Mouse (Mus musculus): ENCODE results near the gene Nr1d1.

GRCm38 (mm10) chr11:98770096-98770975 is 4.8 kb downstream of the Nr1d1 start:
- TF ChIP-seq POLR2A (IDR thresholded peaks at IDR 0.05; ENCODE audit: extremely low read depth, insufficient read depth, low read length) (no peak), CTCF (IDR thresholded peaks at IDR 0.05; ENCODE audit: extremely low read depth, insufficient read depth, low read length) (no peak)
